Mouse (Mus musculus) midbrain, embryonic 15.5 days (tissue): Measurements from ENCODE around the gene Itsn2. TPM values are rescaled to one million over a fixed set of nuclear protein-coding genes. Genes with fewer than 3 reads are reported as not detected.

ENCODE experiments used
- ATAC-seq: fragments of 200-750 bp; cut with Nextera tagmentation; replicated peaks from 2 replicates; pipeline ENCODE4 v1.8.0; 2017; ENCODE audit warnings: moderate TSS enrichment
- H3K27ac ChIP-seq: fragments of 300-500 bp; sonication (generic); 2 replicates; pipeline ENCODE4 v1.5.1; 2015; ENCODE audit warnings: mild to moderate bottlenecking, inconsistent platforms
- H3K27me3 ChIP-seq: fragments of 300-500 bp; sonication (generic); replicated peaks from 2 replicates; pipeline ENCODE4 v1.6.1; 2015; ENCODE audit warnings: inconsistent platforms
- H3K36me3 ChIP-seq: fragments of 300-500 bp; sonication (generic); replicated peaks from 2 replicates; pipeline ENCODE4 v1.6.1; 2015; ENCODE audit warnings: inconsistent platforms
- H3K4me1 ChIP-seq: fragments of 300-500 bp; sonication (generic); 2 replicates; pipeline ENCODE4 v1.6.1; 2015; ENCODE audit warnings: inconsistent platforms
- H3K4me2 ChIP-seq: fragments of 300-500 bp; sonication (generic); 2 replicates; pipeline ENCODE4 v1.6.1; 2015; ENCODE audit warnings: inconsistent platforms, mild to moderate bottlenecking, moderate library complexity
- H3K4me3 ChIP-seq: fragments of 300-500 bp; sonication (generic); 2 replicates; pipeline ENCODE4 v1.5.1; 2015; ENCODE audit warnings: mild to moderate bottlenecking, inconsistent platforms
- H3K9ac ChIP-seq: fragments of 300-500 bp; sonication (generic); 2 replicates; pipeline ENCODE4 v1.6.1; 2015; ENCODE audit warnings: mild to moderate bottlenecking, inconsistent platforms
- H3K9me3 ChIP-seq: fragments of 300-500 bp; sonication (generic); 2 replicates; pipeline ENCODE4 v1.6.1; 2016; ENCODE audit warnings: inconsistent platforms
- WGBS: fragments of 180-500 bp; shearing (Covaris S2); methylation state at CpG from one replicate; pipeline ENCODE4 v1.1.7; 2015; ENCODE audit warnings: mixed read lengths; 5-methylcytosine and 5-hydroxymethylcytosine counted together
- polyA plus RNA-seq: library from polyadenylated mRNA; unstranded; fragments of >200 nt; fragmentation: Nextera tagmentation; extraction: Ambion mirVana; gene quantifications from 2 replicates; pipeline ENCODE4 v1.2.1, GENCODE M21; 2015

The Itsn2 gene
- polyA plus RNA-seq, 1 experiment from 2014 or later: 25.0 TPM

GRCm38 (mm10) chr12:4606625-4607024, 14.2 kb downstream of the Itsn2 start:
- Histone ChIP-seq H3K27ac (no peak overlapping the region), H3K9me3 (no peaks in the 10 kb centered on the region), H3K27me3 (no peaks in the 10 kb centered on the region), H3K9ac (no peak overlapping the region), H3K4me2 (no peak overlapping the region), H3K4me1 (no peaks in the 10 kb centered on the region), H3K36me3 (no peaks in the 10 kb centered on the region), H3K4me3 (no peak overlapping the region)
- no peak for ATAC-seq
- WGBS: 26% methylated on average over 3 of the region's 3 CpGs

GRCm38 (mm10) chr12:4614722-4615121, 22.3 kb downstream of the Itsn2 start:
- Histone ChIP-seq H3K27ac (no peak overlapping the region), H3K4me1 (no peaks in the 10 kb centered on the region), H3K9ac (no peak overlapping the region), H3K9me3 (no peaks in the 10 kb centered on the region), H3K4me3 (no peak overlapping the region), H3K4me2 (no peak overlapping the region), H3K36me3 (no peaks in the 10 kb centered on the region), H3K27me3 (no peaks in the 10 kb centered on the region)
- no peak for ATAC-seq
- 80% methylated on average over 2 of the region's 2 CpGs for WGBS

GRCm38 (mm10) chr12:4624201-4624600, 31.8 kb downstream of the Itsn2 start:
- no peaks in the 10 kb centered on the region for H3K9me3 ChIP-seq
- H3K36me3 ChIP-seq: no peaks in the 10 kb centered on the region
- no peak overlapping the region for H3K27ac ChIP-seq
- no peak for ATAC-seq
- 64% methylated on average over 1 of the region's 1 CpGs for WGBS
- H3K4me2 ChIP-seq: no peak overlapping the region
- H3K4me3 ChIP-seq: no peak overlapping the region
- H3K9ac ChIP-seq: no peak overlapping the region
- H3K4me1 ChIP-seq: no peaks in the 10 kb centered on the region
- H3K27me3 ChIP-seq: no peaks in the 10 kb centered on the region

- Histone ChIP-seq H3K27me3 (no peaks in the 10 kb centered on the region), H3K4me2 (no peak overlapping the region), H3K9me3 (no peaks in the 10 kb centered on the region), H3K27ac (no peak overlapping the region), H3K9ac (no peak overlapping the region), H3K4me1 (no peaks in the 10 kb centered on the region), H3K36me3 (peaks cover 29% of the 10 kb centered on the region), H3K4me3 (no peak overlapping the region)
- 88% methylated on average over 8 of the region's 8 CpGs for WGBS
- ATAC-seq: no peak
Measured at GRCm38 (mm10) chr12:4632957-4633356, 40.5 kb downstream of the Itsn2 start.

- Histone ChIP-seq H3K27me3 (no peaks in the 10 kb centered on the region), H3K4me2 (no peak overlapping the region), H3K4me3 (no peak overlapping the region), H3K9ac (no peak overlapping the region), H3K36me3 (peaks cover 22% of the 10 kb centered on the region), H3K27ac (no peak overlapping the region), H3K9me3 (no peaks in the 10 kb centered on the region), H3K4me1 (no peaks in the 10 kb centered on the region)
- no peak for ATAC-seq
- WGBS: 88% methylated on average over 1 of the region's 1 CpGs
Measured at GRCm38 (mm10) chr12:4638438-4638837, 46.0 kb downstream of the Itsn2 start.

- Histone ChIP-seq H3K27ac (no peak overlapping the region), H3K9me3 (no peaks in the 10 kb centered on the region), H3K27me3 (no peaks in the 10 kb centered on the region), H3K4me3 (no peak overlapping the region), H3K9ac (no peak overlapping the region), H3K36me3 (peaks cover 12% of the 10 kb centered on the region), H3K4me1 (no peaks in the 10 kb centered on the region), H3K4me2 (no peak overlapping the region)
- no peak for ATAC-seq
- 90% methylated on average over 1 of the region's 1 CpGs for WGBS
Measured at GRCm38 (mm10) chr12:4640737-4641136, 48.3 kb downstream of the Itsn2 start.

GRCm38 (mm10) chr12:4656813-4657212, 64.4 kb downstream of the Itsn2 start:
- H3K9me3 ChIP-seq: no peaks in the 10 kb centered on the region
- 0 out of 2 replicates have a peak, but pooled peaks cover 1% of the 10 kb centered on the region for H3K4me1 ChIP-seq
- no peaks in the 10 kb centered on the region for H3K27me3 ChIP-seq
- no peak overlapping the region for H3K4me3 ChIP-seq
- WGBS: 91% methylated on average over 2 of the region's 2 CpGs
- no peak overlapping the region for H3K4me2 ChIP-seq
- H3K9ac ChIP-seq: no peak overlapping the region
- no peak for ATAC-seq
- peaks cover 12% of the 10 kb centered on the region; the same call in 1 of the 2 replicates for H3K36me3 ChIP-seq
- H3K27ac ChIP-seq: no peak overlapping the region

- Histone ChIP-seq H3K9ac (no peak overlapping the region), H3K36me3 (peaks cover 4% of the 10 kb centered on the region; the same call in 1 of the 2 replicates), H3K4me1 (0 out of 2 replicates have a peak, but pooled peaks cover 3% of the 10 kb centered on the region), H3K27me3 (no peaks in the 10 kb centered on the region), H3K27ac (no peak overlapping the region), H3K4me3 (no peak overlapping the region), H3K4me2 (no peak overlapping the region), H3K9me3 (no peaks in the 10 kb centered on the region)
- ATAC-seq: no peak
- 83% methylated on average over 7 of the region's 7 CpGs for WGBS
Measured at GRCm38 (mm10) chr12:4664929-4665674, 72.7 kb downstream of the Itsn2 start.

- WGBS: 87% methylated on average over 5 of the region's 5 CpGs
- Histone ChIP-seq H3K27me3 (no peaks in the 10 kb centered on the region), H3K9me3 (no peaks in the 10 kb centered on the region), H3K36me3 (peaks cover 4% of the 10 kb centered on the region; the same call in 1 of the 2 replicates), H3K27ac (no peak overlapping the region), H3K4me2 (no peak overlapping the region), H3K9ac (no peak overlapping the region), H3K4me1 (0 out of 2 replicates have a peak, but pooled peaks cover 3% of the 10 kb centered on the region), H3K4me3 (no peak overlapping the region)
- no peak for ATAC-seq
Measured at GRCm38 (mm10) chr12:4665675-4666037, 73.2 kb downstream of the Itsn2 start.

- H3K27ac ChIP-seq: no peak overlapping the region
- no peak overlapping the region for H3K9ac ChIP-seq
- no peaks in the 10 kb centered on the region for H3K27me3 ChIP-seq
- no peak for ATAC-seq
- H3K4me3 ChIP-seq: no peak overlapping the region
- peaks cover 16% of the 10 kb centered on the region for H3K36me3 ChIP-seq
- no peaks in the 10 kb centered on the region for H3K9me3 ChIP-seq
- WGBS: 79% methylated on average over 1 of the region's 1 CpGs
- H3K4me2 ChIP-seq: no peak overlapping the region
- no peaks in the 10 kb centered on the region for H3K4me1 ChIP-seq
Measured at GRCm38 (mm10) chr12:4676336-4676735, 83.9 kb downstream of the Itsn2 start.

- Histone ChIP-seq H3K4me2 (no peak overlapping the region), H3K4me3 (no peak overlapping the region), H3K9me3 (no peaks in the 10 kb centered on the region), H3K36me3 (no peaks in the 10 kb centered on the region; the same call in 1 of the 2 replicates), H3K27me3 (no peaks in the 10 kb centered on the region), H3K4me1 (no peaks in the 10 kb centered on the region), H3K9ac (no peak overlapping the region), H3K27ac (no peak overlapping the region)
- WGBS: 82% methylated on average over 4 of the region's 4 CpGs
- no peak for ATAC-seq
Measured at GRCm38 (mm10) chr12:4679971-4680370, 87.5 kb downstream of the Itsn2 start.

GRCm38 (mm10) chr12:4685441-4685840, 93.0 kb downstream of the Itsn2 start:
- ATAC-seq: no peak
- Histone ChIP-seq H3K27ac (no peak overlapping the region), H3K4me1 (no peaks in the 10 kb centered on the region), H3K9me3 (no peaks in the 10 kb centered on the region), H3K4me2 (no peak overlapping the region), H3K36me3 (no peaks in the 10 kb centered on the region), H3K4me3 (no peak overlapping the region), H3K9ac (no peak overlapping the region), H3K27me3 (no peaks in the 10 kb centered on the region)
- WGBS: 78% methylated on average over 4 of the region's 4 CpGs

GRCm38 (mm10) chr12:4688386-4688785, 95.9 kb downstream of the Itsn2 start:
- Histone ChIP-seq H3K27ac (no peak overlapping the region), H3K27me3 (no peaks in the 10 kb centered on the region), H3K4me3 (no peak overlapping the region), H3K9me3 (no peaks in the 10 kb centered on the region), H3K4me2 (no peak overlapping the region), H3K36me3 (no peaks in the 10 kb centered on the region), H3K4me1 (no peaks in the 10 kb centered on the region), H3K9ac (no peak overlapping the region)
- no peak for ATAC-seq
- WGBS: 82% methylated on average over 2 of the region's 2 CpGs
